Mouse (Mus musculus): ENCODE measurements at regions not wholly inside any gene's neighbourhood (a gene's known extent, or its start where the extent isn't known, plus 50 kb on each side); places are given as distances from the start of the nearest gene placed in this dataset.

DNA sequence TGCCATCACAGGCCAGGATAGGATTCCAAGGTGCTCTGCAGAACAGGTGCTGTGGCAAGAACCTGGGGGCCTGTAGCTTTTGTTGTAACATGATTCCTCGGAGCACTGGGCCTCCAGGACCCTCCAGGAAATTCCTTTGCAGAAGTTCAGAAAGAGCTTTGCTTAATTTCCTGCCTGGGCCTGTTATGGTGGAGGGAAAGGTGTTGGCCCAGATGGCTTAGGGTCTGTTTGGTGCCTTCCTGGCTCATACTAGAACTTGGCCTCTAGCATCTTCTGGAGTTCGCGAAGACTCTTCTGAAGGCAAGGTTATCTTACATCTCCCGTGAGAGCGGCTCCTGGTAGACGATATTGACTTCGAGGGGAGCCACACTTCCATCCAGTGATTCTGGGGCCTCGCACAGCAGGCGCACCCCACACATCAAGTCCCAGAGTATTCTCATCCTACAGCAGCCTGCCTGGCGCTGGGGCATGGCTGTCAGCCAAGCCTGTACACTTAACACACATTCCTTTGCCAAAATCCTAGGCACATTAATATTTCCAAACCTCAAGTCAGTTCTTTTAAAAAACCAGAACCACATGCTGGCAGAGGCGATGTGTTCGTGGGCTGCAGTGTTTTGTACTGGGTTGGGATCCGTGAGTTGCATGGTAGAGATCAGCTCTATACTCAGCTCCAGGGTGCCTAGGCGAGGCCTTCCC lies 54.5 kb upstream of the Cxcl14 start:
- no peak for DNase-seq (ENCODE audit: low read depth, low spot score)

DNA sequence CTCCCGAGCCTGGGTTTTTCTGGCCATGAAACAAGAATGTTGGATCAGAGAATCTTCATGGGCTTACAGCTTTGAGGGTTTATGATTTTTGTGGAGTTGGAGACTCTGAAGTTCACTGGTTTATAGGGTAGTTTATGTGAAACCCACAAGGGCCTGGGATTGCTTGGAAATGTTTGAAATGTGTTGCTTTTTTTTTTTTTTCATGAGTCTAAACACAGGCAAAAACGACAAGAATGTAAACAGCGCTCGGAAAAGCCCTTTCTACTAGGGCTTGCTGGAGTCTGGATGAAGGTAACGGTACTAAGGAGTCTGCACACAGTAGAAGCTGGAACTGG lies 55.0 kb upstream of the Cxcl14 start:
- DNase-seq (ENCODE audit: low read depth, low spot score) = no peak

DNA sequence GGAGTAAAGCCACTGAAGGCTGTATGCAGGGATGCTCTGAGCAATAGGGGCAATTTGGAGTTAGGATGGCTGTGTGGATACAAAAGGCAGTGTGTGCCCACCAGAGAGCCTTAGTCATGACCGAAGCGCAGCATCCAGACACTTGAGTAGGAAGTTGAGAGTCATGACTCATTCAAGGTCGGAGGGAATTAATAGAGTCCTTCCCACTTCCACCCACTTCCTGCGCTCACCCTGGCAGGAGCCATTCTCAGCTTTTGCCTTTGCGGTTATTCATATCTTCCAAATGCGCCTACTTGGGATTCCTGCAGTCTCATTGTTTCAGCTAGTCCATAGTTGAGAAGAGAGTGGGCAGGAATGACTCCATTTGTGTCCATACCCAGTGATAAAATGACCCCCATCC lies 56.1 kb upstream of the Cxcl14 start:
- no peak for DNase-seq (ENCODE audit: low read depth, low spot score)

DNA sequence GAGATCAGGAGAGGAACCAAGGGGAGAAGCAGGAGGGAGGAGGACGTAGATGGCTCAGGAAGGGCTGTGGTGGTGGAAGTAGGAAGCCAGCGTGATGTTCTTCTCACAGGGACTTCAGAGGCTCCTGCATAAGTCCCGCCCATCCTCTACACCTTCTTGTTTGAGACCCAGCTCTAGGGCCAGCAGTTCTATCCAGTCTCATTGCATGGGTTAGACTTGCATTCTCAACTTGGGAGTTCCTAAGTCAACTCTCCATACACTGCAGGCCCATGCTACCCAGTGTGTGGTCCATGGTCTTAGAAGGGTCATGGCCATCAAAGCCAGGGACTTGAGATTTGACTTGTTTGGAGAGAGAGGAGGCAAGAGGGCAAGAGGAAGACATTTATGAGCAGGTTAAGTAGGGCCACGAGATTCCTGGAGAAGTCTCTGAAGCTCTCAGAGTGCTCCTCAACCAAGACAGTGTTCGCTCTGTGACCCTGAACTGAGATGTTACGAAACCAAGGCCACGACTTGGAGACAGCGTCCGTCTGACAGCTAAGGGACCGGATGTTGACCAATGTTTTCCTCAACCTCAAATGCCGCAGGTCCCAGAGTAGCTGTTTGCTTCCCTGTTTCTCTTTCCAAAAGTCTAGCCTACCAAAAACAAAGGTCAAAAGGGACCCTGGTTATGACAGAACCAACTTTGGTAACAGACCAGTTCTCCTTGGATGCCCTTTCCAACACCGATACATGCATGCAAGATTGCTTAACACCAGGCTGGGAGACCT lies 56.7 kb upstream of the Cxcl14 start:
- DNase-seq (ENCODE audit: low read depth, low spot score) = no peak

DNA sequence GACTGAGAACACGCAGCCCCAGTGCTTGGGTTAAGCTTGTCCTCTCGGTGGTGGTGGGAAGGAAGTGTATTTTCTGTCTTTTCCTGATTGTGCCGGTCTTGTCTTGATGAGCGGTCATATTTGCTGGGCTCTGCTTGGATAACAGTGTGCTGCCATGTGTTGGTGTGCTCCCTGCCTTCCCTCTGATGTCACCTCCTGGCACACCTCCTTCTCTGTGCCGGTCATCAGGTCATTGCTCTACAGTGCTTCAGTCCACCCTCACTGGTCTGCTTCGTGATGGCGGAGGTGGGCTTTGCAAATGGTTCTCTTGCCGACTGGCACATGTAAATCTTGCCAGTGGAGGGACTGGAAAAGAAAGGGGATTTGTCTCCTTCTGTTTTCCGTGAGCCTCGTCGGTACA lies 57.6 kb upstream of the Cxcl14 start:
- DNase-seq (ENCODE audit: low read depth, low spot score) = no peak

DNA sequence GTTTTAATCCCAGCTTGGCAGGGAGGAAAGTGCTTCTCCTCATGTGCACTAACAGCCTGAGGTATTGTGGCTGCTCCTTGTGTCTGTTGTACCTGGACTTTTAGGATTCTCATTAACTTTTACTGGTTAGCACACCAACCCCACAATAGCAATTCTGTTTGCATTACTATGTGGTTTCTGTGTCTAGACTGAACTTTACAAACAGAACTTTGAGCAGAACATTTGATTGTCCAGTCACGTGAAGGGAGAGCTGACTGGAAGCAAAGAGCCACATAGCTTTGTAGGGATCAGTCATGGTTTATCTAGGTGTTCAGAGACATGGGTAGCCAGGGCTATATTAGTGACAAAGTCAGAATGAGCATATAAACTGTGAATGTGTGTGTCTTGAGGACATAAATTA lies 58.3 kb upstream of the Cxcl14 start:
- DNase-seq (ENCODE audit: low read depth, low spot score) = no peak

DNA sequence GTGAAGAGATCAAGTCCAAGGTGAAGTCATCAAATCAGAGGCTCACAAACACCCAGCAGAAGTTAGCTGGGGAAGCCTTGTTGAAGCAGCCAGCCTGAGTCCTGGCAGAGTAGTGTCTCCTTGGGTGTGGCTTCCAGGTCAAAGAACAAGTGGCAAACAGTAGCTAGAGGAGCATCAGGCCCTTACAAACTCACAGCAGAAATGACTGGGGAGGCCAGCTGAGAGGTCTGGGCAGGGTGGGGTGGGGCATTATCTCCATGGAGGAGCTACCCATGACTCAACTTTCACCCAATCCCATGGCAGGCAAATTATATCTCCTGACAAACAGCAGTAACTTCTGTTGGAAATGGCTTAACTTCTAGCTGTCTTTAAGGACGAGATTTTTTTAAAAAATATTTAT lies 60.6 kb upstream of the Cxcl14 start:
- DNase-seq (ENCODE audit: low read depth, low spot score) = no peak

DNA sequence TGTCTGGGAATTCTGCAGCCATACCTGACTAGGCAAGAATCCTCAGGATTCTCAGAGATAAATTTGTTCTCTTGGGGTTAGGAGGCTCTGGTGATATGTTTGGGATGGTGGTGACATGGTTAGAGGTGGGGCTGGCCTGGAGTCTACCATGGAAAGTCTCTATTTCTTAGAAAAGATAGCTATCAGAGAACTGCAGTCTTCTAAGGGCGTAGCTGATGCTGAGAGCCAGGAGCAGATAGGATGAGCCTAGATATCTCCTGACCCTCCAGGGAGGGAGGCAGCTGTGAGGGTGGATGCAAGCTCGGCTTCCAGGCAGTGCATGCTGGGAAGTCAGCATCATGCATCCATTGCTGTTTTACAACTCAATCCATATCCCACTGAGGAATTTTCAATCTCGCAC lies 61.6 kb upstream of the Cxcl14 start:
- DNase-seq (ENCODE audit: low read depth, low spot score) = no peak

DNA sequence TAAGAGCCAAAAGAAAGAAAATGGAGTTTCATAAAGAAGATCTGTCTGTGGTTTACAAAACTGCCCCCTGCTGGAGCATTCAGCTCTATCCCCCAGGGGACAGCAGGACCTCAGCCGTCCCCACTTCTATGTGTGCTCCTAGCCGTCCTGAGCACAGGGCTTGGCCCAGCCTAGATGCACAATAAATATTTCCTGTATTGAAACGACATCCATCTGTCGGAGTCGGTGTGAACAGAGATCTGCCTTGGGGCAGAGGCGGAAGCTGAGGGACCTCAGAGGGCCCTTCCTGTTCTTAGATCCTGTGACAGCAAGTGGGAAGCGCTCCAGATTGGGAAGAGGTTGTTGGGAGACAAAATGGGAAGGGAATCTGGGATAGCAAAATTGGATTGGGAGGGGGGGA lies 62.5 kb upstream of the Cxcl14 start:
- no peak for DNase-seq (ENCODE audit: low read depth, low spot score)

DNA sequence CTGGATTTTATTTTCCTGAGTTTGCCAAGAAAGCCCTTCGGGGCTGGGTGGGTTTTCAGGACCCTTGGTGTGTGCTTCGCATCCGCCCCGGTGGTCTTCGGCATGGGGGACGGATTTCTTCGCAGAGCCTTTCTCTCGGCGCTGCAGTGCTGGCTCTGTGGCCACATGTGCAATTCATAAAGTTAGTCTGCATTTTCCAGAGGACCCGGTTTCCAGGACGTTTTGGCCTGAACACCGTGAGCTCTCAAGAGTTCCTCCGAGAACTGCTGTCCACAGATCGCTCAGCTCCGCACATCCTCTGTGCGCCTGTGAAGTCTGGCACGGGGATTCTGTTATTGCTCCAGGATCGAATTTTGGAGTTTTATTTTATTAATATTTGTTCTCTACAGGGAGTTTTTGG lies 63.2 kb upstream of the Cxcl14 start:
- DNase-seq (ENCODE audit: low read depth, low spot score) = no peak

DNA sequence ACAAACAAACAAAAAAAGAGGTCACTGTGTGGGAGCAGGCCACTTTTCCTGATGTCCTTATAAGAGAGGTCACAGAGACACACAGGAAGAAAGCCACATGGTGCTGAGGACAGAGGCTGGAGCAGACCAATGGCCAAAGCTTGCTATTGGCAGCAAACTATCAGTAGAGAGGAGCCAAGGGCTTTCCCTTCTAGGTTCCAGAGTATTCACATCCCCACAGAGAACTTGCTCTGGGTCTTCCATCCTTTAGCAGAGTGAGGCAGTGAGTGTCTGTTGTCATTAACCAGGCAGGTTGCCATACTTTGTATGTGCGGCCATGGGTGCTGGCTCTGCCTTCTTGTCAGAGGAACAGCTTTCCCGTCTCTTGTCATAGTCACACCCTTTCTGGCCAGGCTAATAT lies 64.5 kb upstream of the Cxcl14 start:
- no peak for DNase-seq (ENCODE audit: low read depth, low spot score)

DNA sequence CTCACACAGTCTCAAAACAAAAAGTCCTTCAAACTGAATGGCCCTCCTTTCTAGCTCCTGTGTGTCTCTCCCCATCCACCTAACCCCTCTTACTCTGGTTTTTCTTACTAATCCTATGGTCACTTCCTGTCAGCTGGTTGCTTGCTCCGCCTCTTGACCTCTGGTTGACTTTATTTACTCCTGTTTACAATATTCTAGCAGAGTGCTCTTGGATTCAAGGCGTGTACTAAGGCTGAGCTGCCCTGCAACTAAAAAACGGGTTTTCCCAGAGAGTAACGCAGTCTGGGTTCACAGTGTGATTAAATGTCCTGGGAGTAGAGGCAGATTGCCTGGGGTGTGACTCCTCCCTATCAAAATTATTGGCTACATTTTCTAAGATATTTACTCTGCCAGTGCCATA lies 64.2 kb upstream of the Gm3045 start:
- DNase-seq (ENCODE audit: low read depth, low spot score) = peak; percentile 57

DNA sequence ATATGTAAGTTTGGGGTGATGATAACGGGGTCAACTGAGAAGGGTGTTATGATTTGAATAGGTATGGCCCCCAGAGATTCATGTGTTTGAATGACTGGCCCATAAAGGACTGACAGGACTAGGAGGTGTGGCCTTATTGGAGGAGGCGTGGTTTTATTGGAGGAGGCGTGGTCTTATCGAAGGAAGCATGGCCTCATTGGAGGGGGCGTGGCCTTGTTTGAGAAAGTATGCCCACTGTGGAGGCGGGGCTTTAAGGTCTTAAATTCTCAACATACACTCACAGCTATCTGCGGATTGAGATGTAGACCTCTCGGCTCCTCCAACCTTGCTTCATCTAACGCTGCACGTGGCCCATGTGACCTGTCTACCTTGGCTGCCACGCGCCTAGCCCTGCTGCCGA lies 63.7 kb upstream of the Gm3045 start:
- peak; percentile 87 for DNase-seq (ENCODE audit: low read depth, low spot score)

DNA sequence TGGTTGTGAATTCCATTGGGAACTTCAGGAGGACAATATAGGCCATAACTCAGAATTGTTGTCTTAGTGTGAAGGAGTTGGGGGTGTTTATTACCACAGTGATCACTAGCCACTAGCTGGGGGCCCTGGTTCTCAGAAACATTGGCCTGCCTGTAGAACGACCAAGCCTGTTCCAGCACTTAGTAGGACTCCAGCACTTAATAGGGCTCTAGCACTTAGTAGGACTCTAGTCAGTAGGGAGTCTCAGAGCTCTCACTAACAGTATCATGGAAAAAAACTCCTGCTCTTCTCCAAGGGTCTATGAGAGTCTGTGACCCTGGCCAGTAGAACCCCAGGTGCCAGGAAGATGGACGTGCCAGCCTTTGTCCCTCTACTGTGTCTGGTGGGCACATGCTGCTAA lies 56.8 kb upstream of the Gm3045 start:
- no peak for DNase-seq (ENCODE audit: low read depth, low spot score)

DNA sequence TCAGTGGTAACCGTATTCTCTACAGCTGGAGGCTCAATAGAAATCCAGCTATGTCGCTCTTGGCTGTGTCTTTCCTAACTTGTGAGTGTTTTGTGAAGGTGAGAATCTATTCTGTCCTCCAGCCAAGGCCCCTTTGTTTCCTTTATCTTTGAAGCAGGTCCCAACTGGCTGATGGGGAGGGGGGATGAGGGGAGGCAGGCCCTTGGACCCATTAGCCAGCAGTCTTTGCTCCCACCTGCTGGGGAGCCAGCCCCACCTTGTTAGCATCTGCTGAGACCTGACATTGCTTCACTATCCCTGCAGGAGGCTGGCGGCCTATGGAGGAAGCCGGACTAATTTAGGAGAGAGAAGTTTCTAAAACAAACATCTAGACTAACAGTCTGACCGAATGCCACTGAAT lies 55.0 kb upstream of the Gm3045 start:
- DNase-seq (ENCODE audit: low read depth, low spot score) = peak; percentile 53

DNA sequence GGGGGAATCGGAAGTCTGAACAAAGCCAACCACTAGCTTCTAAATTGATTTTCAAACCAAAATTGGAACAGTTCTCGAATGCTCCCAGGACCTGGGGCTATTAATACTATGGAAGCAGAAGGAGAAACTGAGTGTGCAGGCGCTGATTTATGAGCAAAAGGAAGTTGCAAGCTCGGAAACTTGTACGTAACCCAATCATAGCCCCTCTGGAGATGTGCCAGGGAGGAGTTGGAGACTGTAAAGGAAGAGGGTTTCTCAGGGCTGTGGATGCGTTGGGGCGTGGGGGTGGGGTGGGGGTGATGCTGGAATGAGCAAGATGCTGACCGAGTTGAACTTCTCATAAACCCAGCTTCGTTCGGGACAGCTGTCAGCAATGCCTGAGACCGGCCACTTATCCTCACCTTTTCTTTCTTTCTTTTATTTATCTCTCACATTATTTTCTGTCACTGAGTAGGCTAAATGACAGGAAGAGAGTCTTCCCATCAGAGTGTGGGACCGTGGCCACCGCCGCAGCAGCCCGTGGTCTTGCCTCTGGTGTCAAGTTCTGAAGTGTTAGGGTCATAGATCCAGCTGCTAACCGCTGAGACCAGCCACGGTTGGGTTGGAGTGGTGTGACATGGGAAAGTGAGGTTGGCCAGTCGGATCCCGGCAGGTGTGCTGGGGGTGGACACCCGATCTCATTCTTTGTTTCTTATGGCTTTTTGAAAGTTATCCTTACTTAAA lies 54.2 kb upstream of the Gm3045 start:
- DNase-seq (ENCODE audit: low read depth, low spot score) = no peak

DNA sequence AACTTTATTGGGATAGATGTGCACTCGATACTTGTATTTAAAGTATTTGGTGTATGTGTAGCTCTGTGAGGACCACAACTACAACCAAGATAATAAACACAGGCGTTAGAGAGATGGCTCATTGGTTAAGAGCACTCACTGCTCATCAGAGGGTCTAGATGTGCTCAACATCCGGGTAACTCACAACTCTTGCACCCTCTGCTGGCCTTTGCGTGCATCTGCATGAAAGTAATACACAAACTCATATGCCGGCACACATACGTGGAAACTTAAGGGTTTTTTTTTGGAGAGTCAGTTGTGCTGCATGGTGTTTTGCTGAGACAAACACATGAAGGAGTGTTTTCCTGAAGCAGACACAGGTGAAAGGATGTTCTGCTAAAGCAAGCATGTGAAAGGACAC lies 53.7 kb upstream of the Gm3045 start:
- peak; percentile 80 for DNase-seq (ENCODE audit: low read depth, low spot score)
